Mouse (Mus musculus) G1E (cell line): ENCODE measurements around the gene Ankrd13d. TPM values are rescaled to one million over a fixed set of nuclear protein-coding genes. Genes with fewer than 3 reads are reported as not detected.

Experiments
- ATAC-seq: 2 replicates; pipeline ENCODE4 v1.8.0; 2016; ENCODE audit warnings: mild to moderate bottlenecking; ENCODE audit not compliant: insufficient number of reproducible peaks, poor library complexity, low FRiP score, severe bottlenecking; ENCODE audit errors: extremely low read depth
- DNase-seq: peaks from one replicate; pipeline ENCODE4 v3.0.0; 2012; ENCODE audit warnings: low spot score
- H3K27me3 ChIP-seq: 2 replicates; pipeline ENCODE4 v1.6.1; 2012; ENCODE audit warnings: mild to moderate bottlenecking, low read length, inconsistent platforms; ENCODE audit not compliant: insufficient read depth
- H3K36me3 ChIP-seq: replicated peaks from 2 replicates; pipeline ENCODE3; 2012; ENCODE audit warnings: mild to moderate bottlenecking, inconsistent platforms
- H3K4me1 ChIP-seq: 2 replicates; pipeline ENCODE4 v1.6.1; 2012; ENCODE audit warnings: low read depth, low read length, inconsistent platforms, mixed read lengths; ENCODE audit not compliant: insufficient read depth
- H3K4me3 ChIP-seq: 2 replicates; pipeline ENCODE4 v1.5.1; 2012; ENCODE audit warnings: low read depth, mild to moderate bottlenecking, inconsistent platforms, low read length, moderate library complexity, mixed read lengths
- H3K9me3 ChIP-seq: replicated peaks from 2 replicates; pipeline ENCODE4 v1.6.1; 2012; ENCODE audit warnings: inconsistent platforms
- CTCF ChIP-seq: IDR thresholded peaks from 2 replicates; pipeline ENCODE4 v1.5.1; 2012; ENCODE audit warnings: low read depth, low read length, inconsistent platforms, mixed read lengths
- GATA1 ChIP-seq: IDR thresholded peaks from 2 replicates; pipeline ENCODE4 v1.6.1; 2012; ENCODE audit warnings: borderline replicate concordance, low read length, inconsistent platforms, mixed read lengths
- GATA2 ChIP-seq: IDR thresholded peaks from 2 replicates; pipeline ENCODE4 v1.6.1; 2012; ENCODE audit warnings: low read depth, low read length, inconsistent platforms, borderline replicate concordance
- POLR2AphosphoS5 ChIP-seq: IDR thresholded peaks from 2 replicates; pipeline ENCODE4 v1.6.1; 2012; ENCODE audit warnings: low read depth, low read length, inconsistent platforms; ENCODE audit not compliant: insufficient replicate concordance
- TAL1 ChIP-seq: conservative IDR thresholded peaks from 2 replicates; pipeline ENCODE4 v1.6.1; 2012; ENCODE audit warnings: low read depth, low read length, inconsistent platforms, mixed read lengths
- polyA plus RNA-seq: library from polyadenylated mRNA; stranded (reverse); fragments of >175 nt; gene quantifications from 2 replicates; pipeline ENCODE4 v1.2.3, GENCODE M21; 2012
- total RNA-seq, 2 experiments: library from RNA; stranded (forward) in 1 of 2; stranded (reverse) in 1 of 2; fragments of 200-1000 nt in 1 of 2; fragments of >200 nt in 1 of 2; fragmentation: Nextera tagmentation in 1 of 2; gene quantifications; 2 replicates each; pipeline ENCODE4 v1.2.3; 2014 to 2017

Ankrd13d gene
- total and polyA plus RNA-seq, 3 experiments: 0.95 to 3.0 (median 2.3) TPM

DNA sequence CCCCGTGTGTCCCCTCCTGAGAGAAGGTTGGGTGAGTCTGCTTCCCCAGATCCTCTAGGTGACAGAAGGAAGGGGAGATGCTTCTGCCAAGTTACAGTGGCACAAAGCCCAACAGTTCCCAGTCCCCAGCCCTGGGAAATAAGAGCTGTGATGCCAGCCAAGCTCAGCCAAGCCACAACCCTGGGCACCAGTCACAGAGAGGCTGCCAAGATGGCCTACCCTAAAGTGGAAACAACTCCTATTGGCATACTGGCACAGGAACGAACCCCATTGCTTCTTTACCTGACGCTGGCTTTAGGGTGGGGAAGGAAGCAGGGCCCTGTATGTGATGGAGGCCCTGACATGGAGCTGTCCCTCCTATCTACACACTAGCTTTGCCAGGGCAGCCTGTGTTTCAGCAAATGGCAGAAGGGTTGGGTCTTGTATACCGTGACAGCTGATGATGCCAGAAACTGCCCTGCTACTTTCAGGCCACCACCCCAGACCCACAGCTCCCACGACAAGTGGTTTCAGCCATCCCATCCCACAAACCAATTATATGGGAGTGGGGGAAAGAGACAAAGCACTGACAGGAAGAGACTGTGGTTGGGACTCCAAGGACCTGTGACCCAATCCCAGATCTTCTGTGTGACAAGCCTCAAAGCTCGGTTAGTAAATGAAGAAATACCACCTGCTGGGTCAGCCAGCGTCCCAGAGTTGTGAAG, 20.2 kb upstream of the Ankrd13d start:
- TF ChIP-seq GATA2 (no peak), POLR2AphosphoS5 (no peak), CTCF (no peak), GATA1 (no peak), TAL1 (no peak)
- ATAC-seq (no peak), DNase-seq (no peak)
- peak overlapping the region; percentile 60; the same call in 1 of the 2 replicates for H3K4me3 ChIP-seq
- H3K27me3 ChIP-seq: peaks cover 9% of the 10 kb centered on the region
- H3K36me3 ChIP-seq: peaks cover 57% of the 10 kb centered on the region
- peaks cover 84% of the 10 kb centered on the region for H3K4me1 ChIP-seq
- H3K9me3 ChIP-seq: no peaks in the 10 kb centered on the region

DNA sequence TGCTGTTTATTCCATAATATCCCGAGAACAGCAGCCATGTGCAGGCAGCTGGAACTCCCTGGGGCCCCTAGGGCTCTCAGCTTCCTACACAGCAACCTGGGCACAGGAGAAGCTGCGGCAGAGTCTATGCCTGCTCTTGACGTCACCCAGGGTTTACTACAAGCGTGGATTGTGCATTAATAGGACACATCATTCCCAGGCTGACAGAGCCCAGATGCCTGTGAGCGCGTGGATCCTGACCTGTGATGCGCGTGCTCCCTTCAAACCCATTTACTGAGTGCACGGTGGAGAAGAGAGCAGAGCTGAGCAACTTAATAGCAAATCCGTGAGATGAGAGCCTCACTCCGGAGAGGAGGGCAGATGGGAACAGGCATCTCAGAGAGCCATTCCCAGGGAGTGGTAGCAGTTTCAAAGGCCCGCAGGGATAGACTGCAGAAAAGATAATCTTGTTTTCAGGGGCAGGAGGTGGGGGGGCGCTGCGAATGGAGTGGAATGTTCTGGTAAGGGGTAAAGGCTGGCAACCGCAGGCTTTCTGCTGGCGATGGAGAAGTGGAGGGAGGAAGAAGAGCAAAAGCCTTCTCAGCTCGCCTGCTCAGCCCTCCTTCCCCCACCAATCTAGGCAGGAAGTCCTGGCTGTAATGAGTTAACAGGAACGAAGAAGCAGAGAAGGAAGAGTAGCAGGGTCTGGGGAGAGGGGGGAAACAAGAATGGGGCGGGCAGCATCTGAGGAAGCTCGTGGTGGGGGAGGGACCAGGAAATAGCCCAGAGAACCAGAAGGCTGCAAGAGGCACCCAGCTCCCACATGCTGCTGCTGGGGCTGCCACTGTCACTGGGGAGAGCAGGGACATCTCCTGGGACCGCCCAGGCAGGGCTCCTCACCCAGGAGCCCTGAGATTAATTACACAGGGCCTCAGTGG, 19.1 kb upstream of the Ankrd13d start:
- no peak for TF ChIP-seq GATA1
- TF ChIP-seq GATA2: no peak
- TF ChIP-seq TAL1: no peak
- TF ChIP-seq CTCF: no peak
- no peak for TF ChIP-seq POLR2AphosphoS5
- peak overlapping the region; percentile 53; the same call in 1 of the 2 replicates for H3K4me3 ChIP-seq
- ATAC-seq (peak; percentile 24), DNase-seq (no peak)
- peaks cover 68% of the 10 kb centered on the region for H3K36me3 ChIP-seq
- peaks cover 2% of the 10 kb centered on the region for H3K27me3 ChIP-seq
- peaks cover 91% of the 10 kb centered on the region for H3K4me1 ChIP-seq
- no peaks in the 10 kb centered on the region for H3K9me3 ChIP-seq

DNA sequence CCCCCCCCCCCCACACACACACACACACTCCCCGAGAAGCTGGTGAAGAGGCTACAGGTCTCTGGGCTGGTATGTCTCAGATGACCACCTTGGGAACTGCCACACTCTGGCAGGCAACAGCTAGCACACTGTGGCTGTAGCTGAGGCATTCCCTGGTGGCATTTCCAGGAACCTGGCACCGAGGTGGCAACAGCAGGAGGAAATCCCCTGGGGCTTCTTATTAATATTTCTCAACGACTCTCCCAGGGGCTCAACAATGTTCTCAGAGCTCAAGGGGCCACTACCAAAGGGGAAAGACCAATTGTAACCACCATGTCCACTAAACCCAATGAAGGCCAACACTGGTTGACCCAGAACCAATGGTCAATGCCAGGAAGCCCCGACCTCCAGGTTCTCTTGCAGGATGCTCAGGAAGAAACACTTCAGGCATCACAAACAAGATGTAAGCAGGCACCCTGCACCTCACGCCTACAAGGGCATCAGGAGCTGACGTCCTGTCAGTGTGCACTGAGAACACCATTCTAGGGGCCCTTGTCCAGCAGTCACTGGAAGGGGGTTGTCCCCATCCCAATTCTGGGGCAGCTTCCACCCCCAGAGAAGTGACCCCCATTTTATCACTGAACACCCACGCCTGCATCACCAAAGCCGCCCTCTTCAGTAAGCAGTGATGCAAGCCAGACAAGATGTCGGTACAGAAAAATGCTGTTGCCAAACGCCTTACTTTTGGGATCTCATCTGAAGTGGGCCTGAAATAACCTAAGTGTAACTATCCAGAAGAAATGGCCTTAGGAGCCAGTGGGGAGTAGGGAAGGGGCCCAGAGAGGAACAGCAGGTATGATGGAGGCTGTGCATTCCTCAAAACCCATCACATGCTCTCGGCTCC, 18.2 kb upstream of the Ankrd13d start:
- ATAC-seq (no peak), DNase-seq (no peak)
- Histone ChIP-seq H3K36me3 (peaks cover 76% of the 10 kb centered on the region), H3K27me3 (no peaks in the 10 kb centered on the region), H3K4me3 (peak overlapping the region; percentile 53; the same call in 1 of the 2 replicates), H3K4me1 (peaks cover 93% of the 10 kb centered on the region), H3K9me3 (no peaks in the 10 kb centered on the region)
- TF ChIP-seq GATA1 (no peak), TAL1 (no peak), CTCF (no peak), POLR2AphosphoS5 (no peak)

DNA sequence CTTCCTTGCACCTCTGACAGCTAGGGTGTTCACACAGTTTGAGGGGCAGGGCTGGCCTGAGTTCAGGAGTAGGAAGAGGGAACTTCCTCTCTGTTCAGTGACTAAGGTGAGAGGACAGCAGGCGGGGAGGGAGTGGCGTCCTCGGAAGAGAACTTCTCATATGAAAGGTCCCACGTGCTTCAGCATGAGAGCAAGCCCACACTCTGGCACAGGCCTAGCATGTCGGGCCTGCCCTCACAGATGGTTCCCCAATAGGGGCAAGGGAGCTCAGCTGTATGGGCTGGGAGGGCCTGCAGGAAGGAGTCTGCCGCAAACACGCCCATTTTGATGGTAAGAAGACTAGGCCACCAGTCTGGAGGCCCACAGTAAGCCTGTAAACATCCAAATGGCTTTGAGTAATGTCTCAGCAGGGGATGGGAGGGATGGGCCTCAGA, 17.4 kb upstream of the Ankrd13d start:
- peak overlapping the region; percentile 50; the same call in 1 of the 2 replicates for H3K4me3 ChIP-seq
- peaks cover 99% of the 10 kb centered on the region for H3K4me1 ChIP-seq
- no peaks in the 10 kb centered on the region for H3K27me3 ChIP-seq
- no peak for TF ChIP-seq TAL1
- no peak for TF ChIP-seq GATA1
- no peak for TF ChIP-seq CTCF
- no peak for TF ChIP-seq POLR2AphosphoS5
- no peak for TF ChIP-seq GATA2
- H3K36me3 ChIP-seq: peaks cover 84% of the 10 kb centered on the region
- ATAC-seq: peak; percentile 86
- H3K9me3 ChIP-seq: no peaks in the 10 kb centered on the region
- peak; percentile 56 for DNase-seq

DNA sequence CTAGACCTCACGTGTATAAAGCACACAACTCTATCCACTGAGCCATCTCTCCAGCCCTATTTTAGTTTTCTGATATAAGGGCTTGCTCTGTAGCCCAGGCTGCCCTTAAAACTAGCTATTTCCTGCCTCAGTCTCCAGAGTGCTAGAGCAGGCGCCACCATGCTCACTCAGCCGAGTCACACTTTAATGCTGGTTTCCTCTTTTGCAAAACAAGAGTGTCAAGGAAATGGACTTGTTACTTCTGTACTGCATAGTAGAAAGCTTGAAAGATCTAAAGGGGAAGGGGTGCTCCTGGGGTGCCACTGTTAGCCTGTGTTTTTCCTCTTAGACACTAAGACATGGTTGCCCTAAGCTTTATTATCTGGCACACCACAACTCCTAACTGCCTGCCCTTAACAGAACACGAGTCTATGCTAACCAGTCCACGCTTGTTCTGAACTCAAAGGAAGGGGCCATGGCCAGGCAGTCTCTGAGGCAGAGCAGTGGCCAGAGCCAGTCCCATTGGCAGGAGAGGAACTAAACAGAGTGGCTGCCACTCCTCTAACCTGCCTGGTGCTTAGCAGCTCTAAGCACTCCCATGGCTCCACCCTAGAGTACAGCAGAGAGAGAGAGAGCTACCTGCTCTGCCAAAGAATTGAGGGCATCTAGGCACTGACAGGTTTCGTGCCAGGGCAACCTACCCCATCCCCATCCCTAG, 16.8 kb upstream of the Ankrd13d start:
- no peak for DNase-seq
- Histone ChIP-seq H3K4me1 (peaks cover 99% of the 10 kb centered on the region), H3K36me3 (peaks cover 90% of the 10 kb centered on the region), H3K4me3 (peak overlapping the region; percentile 50; the same call in 1 of the 2 replicates), H3K9me3 (no peaks in the 10 kb centered on the region), H3K27me3 (no peaks in the 10 kb centered on the region)
- no peak for ATAC-seq
- TF ChIP-seq TAL1 (no peak), POLR2AphosphoS5 (no peak), CTCF (no peak), GATA1 (no peak), GATA2 (no peak)
